Mouse (Mus musculus) Patski (cell line): ENCODE data around the gene Thoc5. TPM values are rescaled to one million over a fixed set of nuclear protein-coding genes. Genes with fewer than 3 reads are reported as not detected.
A peak's percentile ranks its signal among the peaks of the same experiment; 100 is the strongest.

Experiments
- ATAC-seq: fragments of 100-300 bp; one replicate; pipeline ENCODE4 v1.8.0; 2021
- CTCF ChIA-PET: fragments of 350-600 bp; sonication (Branson Sonifier 250); formaldehyde crosslinking; loops from one replicate; lab custom pipeline; 2022; ENCODE audit warnings: inconsistent platforms; lab: Charles Lee
- POLR2A ChIA-PET: fragments of 350-600 bp; sonication (Branson Sonifier 250); formaldehyde crosslinking; loops from one replicate; lab custom pipeline; 2022; ENCODE audit warnings: antibody characterized with exemption, inconsistent platforms; lab: Charles Lee
- DNase-seq: peaks from one replicate; pipeline ENCODE4 v3.0.0-alpha.2; 2011; ENCODE audit warnings: low read depth, low spot score
- H3K27me3 ChIP-seq: fragments of 371-371 bp; one replicate; pipeline ENCODE4 v1.5.1; 2021
- CTCF ChIP-seq: fragments of 100-300 bp; IDR thresholded peaks from one replicate; pipeline ENCODE4 v1.5.1; 2021
- in situ Hi-C: fragments of 300-500 bp; cut with MboI; formaldehyde crosslinking; loops from 3 replicates; pipeline ENCODE4 v1.11.1; 2018; ENCODE audit warnings: low pct_unique_long_range_greater_than_20kb, mixed read lengths
- polyA plus RNA-seq: library from polyadenylated mRNA; unstranded; gene quantifications from one replicate; pipeline ENCODE4 v1.2.3, GENCODE M21; 2021

The Thoc5 gene
- polyA plus RNA-seq: 44.2 TPM

DNA sequence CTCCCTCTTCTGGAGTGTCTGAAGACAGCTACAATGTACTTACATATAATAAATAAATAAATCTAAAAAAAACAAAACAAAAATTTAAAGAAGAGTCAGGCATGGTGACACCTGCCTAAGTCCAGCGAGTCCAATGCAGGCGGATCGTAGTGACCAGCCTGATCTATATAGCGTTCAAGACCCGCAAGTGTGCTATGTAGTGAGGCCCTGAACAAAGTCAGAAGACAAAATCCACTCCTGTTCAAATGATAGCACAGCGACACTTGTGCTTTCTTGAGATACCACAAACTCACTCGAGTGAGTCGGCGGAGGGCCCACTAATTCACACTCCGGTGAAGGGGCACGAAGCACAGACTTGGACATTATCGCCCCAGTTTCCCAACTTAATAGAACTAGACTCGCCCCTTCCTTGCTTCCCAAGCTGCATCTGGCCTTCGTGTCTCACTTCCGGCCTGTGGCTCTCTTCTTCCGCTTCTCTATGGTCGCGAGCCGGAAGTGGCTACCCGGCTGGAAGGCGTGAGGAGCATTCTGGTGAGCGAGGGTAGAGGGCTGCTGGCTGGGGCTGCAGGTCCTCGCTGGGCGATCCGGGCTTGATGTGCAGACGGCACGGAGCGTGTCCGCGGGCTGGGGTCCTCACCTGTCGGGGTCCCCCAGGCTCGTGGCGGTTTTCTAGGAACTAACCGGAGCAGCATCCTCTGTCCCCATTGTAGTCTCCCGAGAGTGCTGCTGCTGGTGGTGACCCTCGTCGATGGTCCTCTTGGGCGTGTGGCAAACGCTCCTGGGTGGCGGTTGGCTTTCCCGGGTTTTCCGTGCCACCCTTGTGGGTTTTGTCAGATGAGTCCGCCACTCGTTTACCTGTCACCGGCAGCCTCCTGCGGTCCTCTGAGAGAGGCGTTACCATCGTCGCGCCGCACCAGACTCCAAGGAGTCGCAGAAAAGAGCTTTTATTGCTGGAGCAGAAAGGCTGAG is at the start of gene Thoc5:
Gene Thoc5, plus strand, starts transcription at position 473 of the 969 bp plus-strand sequence.
- TF ChIP-seq CTCF: no peak
- ChIA-PET POLR2A (interaction anchor here (0.6 kb wide), 1 partner anchor 15 kb away, joined by 3 read pairs; no protein-coding TSS in a partner anchor), CTCF (interaction anchor here (0.7 to 1.1 kb wide), 2 partner anchors 13 to 18 kb away, joined by 3 read pairs; no protein-coding TSS in a partner anchor)
- no peaks in the 10 kb centered on the region for H3K27me3 ChIP-seq
- in situ Hi-C loops: no loop called here
- ATAC-seq: peak; percentile 86
- peak; percentile 48 for DNase-seq

DNA sequence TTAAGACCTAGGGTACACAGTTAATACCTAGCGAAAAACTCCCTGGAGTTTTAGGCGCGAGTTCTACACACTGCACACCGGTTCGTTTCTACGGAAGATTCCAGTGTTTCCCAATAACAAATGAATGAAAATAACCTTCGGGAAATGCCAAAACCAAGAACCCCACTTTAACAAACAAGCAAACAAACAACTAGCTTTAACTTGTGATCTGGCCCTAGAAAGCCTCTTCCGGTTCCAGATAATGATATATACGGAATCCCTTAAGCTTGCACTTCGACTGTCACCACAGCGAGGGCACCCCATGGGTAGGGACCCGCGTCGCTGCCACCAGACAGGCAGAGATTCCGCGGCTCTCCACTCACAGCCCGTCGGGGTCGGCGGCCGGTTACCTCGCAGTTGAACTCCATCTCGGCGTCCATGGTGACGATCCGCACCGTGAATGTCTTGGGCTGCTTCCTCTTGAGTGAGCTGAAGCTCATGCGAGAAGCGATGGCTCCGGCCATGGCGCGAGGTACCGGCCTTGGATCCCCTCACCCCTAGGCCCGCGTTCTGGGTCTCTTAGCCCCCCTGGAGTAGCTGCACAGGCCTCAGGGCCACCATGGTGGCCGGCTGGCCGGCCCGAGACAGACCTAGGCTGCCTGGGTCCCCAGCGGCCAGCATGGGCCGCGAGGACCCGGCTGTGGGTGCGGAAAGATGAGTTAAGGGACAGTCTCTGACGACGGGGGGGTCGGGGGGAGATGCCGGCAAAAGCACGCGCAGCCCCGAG is 46.5 kb upstream of the Thoc5 start:
- in situ Hi-C loops: loop anchor here (25.0 kb wide), 1 partner anchor 611 kb away; the partner anchor contains the start of gene Osm
- POLR2A ChIA-PET: interaction anchor here (0.6 to 1.4 kb wide), 5 partner anchors 9 to 20 kb away, joined by 3 to 4 read pairs (median 3); no protein-coding TSS in a partner anchor
- TF ChIP-seq CTCF: no peak
- CTCF ChIA-PET: interaction anchor here (1.2 to 3.0 kb wide), 5 partner anchors 9 to 19 kb away, joined by 3 to 10 read pairs (median 4); no protein-coding TSS in a partner anchor
- no peaks in the 10 kb centered on the region for H3K27me3 ChIP-seq
- DNase-seq: no peak
- peak; percentile 2 for ATAC-seq

DNA sequence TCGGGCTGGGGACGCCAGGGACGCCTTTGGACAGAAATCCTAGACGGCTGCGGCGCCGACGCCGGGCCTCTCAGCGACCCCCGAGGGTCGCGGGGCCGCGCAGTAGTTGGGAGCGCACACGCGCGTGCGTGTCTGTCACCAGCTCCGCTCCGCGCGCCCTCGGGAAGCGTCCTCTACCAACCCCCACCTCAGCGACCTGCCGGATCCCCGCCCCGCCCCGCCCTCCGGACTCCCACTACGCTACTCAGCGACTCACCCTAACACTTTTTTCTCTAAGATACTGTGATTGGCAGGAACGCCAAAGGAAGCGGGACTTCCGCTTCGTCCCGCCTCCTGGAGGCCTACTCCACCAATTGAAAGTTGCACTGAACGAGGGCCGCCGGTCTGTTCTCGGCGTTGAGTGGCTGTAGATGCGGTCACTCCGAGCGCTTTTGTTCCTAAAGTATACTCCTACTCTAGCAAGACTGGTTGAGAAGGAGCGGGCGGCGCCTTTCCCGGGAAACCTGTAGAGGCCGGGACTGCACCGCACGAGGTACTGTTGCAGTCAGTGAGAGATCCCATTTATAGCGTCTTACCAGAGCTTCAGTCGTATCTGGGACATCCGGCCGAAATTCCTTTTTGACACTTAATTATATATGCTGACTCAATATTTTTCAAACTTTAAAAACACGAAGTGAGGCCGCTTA is 45.7 kb upstream of the Thoc5 start, which contains the start of gene Nf2:
Gene Nf2, minus strand, starts transcription at position 279 of the 686 bp plus-strand sequence.
- no peaks in the 10 kb centered on the region for H3K27me3 ChIP-seq
- CTCF ChIA-PET: interaction anchor here (1.1 to 3.0 kb wide), 4 partner anchors 8 to 33 kb away, joined by 3 to 10 read pairs (median 4); no protein-coding TSS in a partner anchor
- peak; percentile 99 for ATAC-seq
- peak; percentile 98 for DNase-seq
- in situ Hi-C loops: loop anchor here (25.0 kb wide), 1 partner anchor 612 kb away; the partner anchor contains the start of gene Osm
- peak; percentile 62 for TF ChIP-seq CTCF
- POLR2A ChIA-PET: interaction anchor here (1.1 to 1.4 kb wide), 2 partner anchors 10 to 18 kb away, joined by 3 read pairs; no protein-coding TSS in a partner anchor

DNA sequence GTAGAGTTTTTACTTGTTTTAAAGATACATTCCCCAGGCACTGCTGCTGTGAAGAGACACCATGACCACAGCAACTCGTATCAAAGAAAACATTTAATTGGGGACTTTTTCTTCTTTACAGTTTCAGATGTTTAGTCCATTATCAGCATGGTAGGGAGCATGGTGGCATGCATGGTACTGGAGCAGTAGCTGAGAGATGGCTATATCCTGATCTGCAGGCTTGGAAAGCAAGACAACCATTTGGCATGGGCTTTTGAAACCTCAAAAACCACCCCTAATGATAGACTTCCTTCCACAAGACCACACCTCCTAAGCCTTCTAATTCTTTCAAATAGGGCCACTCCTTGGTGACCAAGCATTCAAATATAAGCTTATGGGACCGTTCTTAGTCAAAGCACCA is 44.7 kb upstream of the Thoc5 start:
- ChIA-PET CTCF (interaction anchor here (1.1 kb wide), 1 partner anchor 32 kb away, joined by 3 read pairs; no protein-coding TSS in a partner anchor), POLR2A (no interaction called here)
- no peak for TF ChIP-seq CTCF
- no peaks in the 10 kb centered on the region for H3K27me3 ChIP-seq
- in situ Hi-C loops: no loop called here
- DNase-seq (no peak), ATAC-seq (no peak)

DNA sequence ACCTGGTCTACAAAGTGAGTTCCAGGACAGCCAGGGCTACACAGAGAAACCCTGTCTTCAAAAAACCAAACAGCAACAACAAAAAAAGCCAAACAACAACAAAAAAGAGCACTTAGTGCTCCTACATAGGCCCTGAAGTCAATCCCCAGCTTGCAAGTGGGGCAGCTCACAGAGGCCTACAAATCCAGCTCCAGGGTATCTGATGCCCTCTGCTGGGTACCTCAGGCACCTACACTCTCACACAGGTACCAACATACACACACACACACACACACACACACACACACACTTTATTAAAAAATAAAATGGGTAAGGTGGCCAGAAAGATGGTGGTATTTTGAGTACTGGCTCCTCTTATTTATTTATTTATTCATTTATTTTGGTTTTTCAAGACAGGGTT is 42.1 kb upstream of the Thoc5 start:
- ChIA-PET CTCF (interaction anchor here (1.0 to 1.4 kb wide), 2 partner anchors 8 to 30 kb away, joined by 3 to 4 read pairs; no protein-coding TSS in a partner anchor), POLR2A (no interaction called here)
- no peak for ATAC-seq
- H3K27me3 ChIP-seq: no peaks in the 10 kb centered on the region
- no peak for DNase-seq
- peak; percentile 14 for TF ChIP-seq CTCF
- in situ Hi-C loops: no loop called here

DNA sequence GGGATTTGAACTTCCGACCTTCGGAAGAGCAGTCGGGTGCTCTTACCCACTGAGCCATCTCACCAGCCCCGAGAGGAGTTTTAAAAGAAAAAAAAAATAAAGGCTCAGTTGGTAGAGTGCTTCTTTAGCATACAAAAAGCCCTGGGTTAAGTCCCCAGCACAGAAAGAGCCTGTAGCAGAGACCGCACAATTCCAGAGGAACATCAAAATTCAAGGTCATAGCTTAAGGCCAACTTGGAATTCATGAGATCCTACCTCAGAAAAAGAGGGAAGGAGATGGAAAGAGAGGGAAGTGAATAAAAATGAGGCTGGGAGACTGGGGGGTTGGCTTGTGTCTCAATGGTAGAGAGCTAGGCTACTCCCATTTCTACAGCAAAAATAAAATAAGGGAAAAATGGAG is 40.9 kb upstream of the Thoc5 start:
- ChIA-PET POLR2A (no interaction called here), CTCF (interaction anchor here (0.9 to 1.0 kb wide), 2 partner anchors 9 to 42 kb away, joined by 3 read pairs; no protein-coding TSS in a partner anchor)
- in situ Hi-C loops: no loop called here
- DNase-seq: no peak
- TF ChIP-seq CTCF: no peak
- ATAC-seq: no peak
- no peaks in the 10 kb centered on the region for H3K27me3 ChIP-seq

DNA sequence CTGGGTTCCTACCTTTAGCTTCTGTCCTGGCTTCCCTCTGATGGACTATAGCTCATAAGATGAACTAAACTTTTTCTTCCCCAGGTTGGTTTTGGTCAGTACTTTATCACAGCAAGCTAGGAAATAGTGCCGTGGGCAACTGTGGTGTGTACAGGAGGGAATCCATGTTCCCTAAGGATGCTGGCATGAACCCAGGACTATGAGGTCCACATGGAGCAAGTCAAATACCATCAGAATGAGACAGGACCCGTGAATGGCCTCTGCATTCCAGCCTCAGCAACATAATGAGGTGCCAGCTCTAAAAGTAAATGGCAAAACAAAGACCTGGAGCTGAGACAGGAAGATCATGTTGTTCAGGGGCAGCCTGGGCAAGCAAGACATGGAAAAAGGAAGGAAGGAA is 36.7 kb upstream of the Thoc5 start:
- no peaks in the 10 kb centered on the region for H3K27me3 ChIP-seq
- TF ChIP-seq CTCF: no peak
- DNase-seq (no peak), ATAC-seq (no peak)
- POLR2A ChIA-PET: no interaction called here
- in situ Hi-C loops: no loop called here
- CTCF ChIA-PET: interaction anchor here (1.2 to 2.3 kb wide), 4 partner anchors 8 to 24 kb away, joined by 3 to 11 read pairs (median 8); no protein-coding TSS in a partner anchor

DNA sequence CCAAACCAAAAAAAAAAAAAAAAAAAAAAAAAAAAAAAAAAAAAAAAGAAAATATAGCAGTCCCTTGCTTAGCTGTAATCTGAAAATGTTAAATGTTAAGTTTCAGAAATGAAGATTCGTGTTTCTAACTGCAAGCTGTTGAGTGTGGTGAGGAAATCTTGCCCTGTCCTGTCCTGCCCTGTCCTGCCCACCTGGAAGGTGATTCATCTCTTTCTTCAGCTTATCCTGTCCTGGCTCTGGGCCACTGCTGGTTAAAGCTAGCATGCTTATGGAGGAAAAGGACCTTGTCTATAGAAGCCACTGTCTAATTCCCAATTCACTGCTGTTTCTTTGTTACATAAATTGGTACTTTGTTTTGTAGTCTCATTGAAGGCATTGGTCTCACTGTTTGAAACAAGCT is 34.1 kb upstream of the Thoc5 start:
- ATAC-seq (no peak), DNase-seq (no peak)
- ChIA-PET CTCF (interaction anchor here (0.9 to 1.1 kb wide), 4 partner anchors 8 to 17 kb away, joined by 3 read pairs; no protein-coding TSS in a partner anchor), POLR2A (no interaction called here)
- no peak for TF ChIP-seq CTCF
- no peaks in the 10 kb centered on the region for H3K27me3 ChIP-seq
- in situ Hi-C loops: loop anchor here (10.0 kb wide), 1 partner anchor 426 kb away; no protein-coding TSS in a partner anchor
